Mouse (Mus musculus): ENCODE results near the gene Kctd21.

Gene Kctd21

DNA sequence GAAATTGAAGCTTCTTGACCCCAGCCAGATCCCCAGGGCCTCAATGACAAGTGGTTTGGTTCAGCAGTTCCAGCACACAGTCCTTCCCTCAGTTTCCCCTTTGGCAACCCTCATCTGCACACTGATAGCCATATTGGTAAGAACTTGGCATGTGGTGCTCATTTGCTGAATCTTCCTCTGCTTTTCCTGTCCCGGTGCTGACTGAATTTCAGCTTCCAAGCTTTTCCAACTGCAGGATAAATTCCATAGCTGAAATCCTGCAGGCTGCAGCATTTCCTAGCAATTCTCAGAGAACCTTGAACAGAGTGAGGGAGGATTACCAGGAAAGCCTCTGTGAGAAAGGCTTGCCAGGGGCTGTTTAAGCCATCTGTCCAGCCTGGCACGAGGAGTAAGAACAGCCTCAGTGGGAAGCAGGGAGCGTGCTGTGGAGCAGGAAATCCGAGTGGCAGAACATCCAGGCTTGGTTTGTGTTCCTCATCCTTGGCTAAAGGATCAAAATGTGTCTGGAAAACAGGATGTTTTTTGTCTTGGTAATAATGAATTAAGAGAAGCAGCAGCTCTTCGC, 54.8 kb downstream of the Kctd21 start:
- no peak for DNase-seq (ENCODE audit: low spot score)

DNA sequence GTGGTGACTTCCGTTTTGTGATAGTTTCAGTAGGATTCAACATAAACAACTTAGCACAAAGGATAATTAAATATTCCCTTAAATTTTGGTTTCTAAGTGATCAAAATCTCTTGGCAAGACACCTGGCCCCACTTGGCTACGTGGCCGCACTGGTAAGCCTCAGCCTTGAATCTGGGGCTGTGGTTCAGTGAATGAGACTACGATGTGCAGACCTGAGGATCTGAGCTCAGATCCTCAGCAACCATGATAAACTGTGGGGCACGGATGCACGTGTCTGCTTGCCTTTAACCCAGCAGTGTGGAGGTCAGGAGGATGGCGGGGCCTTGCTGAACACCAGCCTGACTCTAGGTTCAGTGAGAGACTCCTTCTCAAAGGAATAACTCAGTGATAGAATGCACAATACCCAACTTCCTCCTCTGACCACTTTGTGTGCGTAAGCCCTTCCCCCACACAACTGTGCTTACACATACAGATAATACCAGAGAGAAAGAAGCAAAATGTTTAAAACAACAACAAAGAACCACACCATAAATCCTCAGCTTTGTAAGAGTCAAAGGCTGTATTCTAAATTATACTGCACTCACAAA, 55.5 kb downstream of the Kctd21 start:
- no peak for DNase-seq (ENCODE audit: low spot score)

DNA sequence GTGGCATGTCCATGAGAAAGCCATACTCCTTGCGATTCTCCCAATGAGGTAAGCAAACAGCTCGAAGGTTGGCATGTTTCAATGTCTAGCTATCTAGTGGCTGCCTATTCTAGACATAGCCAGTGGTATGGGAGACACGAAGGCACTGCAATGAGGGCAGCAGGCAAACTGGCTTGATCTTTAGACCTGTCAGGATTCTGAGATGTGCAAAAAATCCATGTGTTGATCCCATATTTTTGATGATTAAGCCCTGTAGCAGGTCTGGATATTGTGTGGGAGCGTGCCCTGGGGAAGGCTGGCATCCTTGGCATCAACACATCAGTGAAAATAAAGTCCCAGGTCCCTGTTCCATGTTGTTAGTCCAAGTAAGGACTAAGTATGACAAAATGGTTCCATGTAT, 56.4 kb downstream of the Kctd21 start:
- no peak for DNase-seq (ENCODE audit: low spot score)

DNA sequence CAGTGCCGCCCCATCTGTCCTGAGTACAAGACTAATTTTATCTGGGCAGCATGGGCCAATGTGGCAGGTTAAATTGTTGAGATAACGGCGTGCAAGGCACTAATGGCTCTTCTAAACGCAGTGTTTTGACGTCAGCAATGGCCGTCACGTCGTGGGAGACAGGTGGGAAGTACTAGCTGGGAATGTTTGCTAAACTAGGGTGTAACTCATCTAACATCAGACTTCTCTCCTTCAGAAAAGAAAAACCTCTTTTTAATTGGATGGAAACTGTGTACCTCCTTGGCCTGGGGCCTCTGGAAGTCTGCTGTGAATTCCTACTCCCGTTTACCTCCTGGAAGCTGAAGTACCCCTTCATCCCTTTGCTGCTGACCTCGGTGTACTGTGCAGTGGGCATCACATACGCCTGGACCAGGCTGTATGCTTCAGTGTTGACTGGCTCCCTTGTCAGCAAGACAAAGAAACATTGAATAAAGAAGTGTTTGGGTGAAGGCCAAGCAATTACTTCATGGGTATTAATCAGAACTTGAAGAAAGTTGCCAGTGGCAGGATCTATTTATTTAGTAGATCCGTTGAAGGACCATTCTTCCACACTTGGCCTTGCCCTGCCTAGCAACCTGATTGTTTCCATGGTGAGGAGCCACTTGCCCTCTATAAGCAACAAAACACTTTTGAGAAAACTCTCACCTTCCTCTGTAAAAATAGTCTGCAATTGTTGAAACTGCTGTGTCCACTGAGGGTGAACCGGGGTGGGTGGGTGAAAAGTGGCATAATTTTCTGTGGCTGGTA, 59.4 kb downstream of the Kctd21 start:
- DNase-seq (ENCODE audit: low spot score): no peak

DNA sequence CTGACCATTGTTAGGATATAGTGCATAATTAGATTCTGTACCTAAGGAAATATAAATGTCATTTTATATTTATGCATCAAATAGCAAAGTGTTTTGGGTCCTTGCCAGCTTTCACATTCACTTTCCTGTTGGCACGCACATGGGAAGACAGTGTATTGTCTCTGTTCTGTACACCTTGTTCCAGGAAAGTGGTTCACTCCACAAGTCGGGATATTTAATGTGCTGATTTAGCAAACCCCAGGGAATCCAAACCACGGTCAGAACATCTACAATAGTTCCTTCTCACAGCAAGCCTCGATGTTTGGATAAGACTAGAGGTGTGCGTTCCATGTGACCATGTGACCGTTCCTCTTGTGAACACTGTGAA, 59.9 kb downstream of the Kctd21 start:
- no peak for DNase-seq (ENCODE audit: low spot score)

DNA sequence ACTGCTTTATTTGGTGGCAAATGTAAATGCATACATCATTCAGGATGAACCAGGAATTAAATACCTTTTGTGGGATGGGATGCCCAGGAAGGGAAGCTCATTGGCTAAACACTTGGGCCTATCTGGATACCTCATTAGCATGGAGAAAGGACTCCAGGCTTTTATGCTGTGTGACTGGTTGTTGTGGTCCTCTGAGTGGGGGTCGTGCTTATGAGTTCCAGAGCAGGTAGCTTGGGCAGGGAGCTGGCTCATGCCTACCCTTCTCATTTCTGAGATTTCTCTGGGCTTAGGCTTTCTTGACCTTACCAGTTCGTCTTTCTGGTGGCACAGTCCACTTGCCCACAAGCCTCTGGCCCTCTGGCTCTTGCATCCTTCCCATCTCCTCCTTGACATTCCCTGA, 62.2 kb downstream of the Kctd21 start:
- no peak for DNase-seq (ENCODE audit: low spot score)

DNA sequence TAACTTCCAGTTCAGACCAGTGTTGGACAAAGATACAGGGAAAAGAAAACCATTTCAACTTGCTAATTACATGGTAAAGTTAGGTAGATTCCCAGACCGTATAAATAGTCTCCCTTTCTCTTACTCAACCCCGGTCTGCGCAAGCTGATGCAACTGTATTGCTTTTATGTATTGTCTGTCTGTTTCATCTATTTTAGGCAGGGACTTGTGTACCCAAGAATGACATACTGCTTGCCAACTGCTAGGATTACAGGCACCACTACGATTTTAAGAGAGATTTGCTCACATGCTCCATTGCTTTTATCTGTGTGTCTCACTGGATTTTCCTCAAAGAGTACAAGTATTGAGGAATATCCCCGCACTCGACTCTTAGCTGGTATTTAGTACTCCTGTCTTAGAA, 66.8 kb downstream of the Kctd21 start:
- no peak for DNase-seq (ENCODE audit: low spot score)
